ENCODE assay signal across 8 mouse cellular contexts in genomic region chr10:19015257-19015862, GRCm38 (mm10). TPM values are rescaled to one million over a fixed set of nuclear protein-coding genes. Genes with fewer than 3 reads are reported as not detected.
DNase-seq lines count a peak whose midpoint lies in the region; ATAC-seq and TF ChIP-seq lines count a peak whose summit lies in the region.

TSS of gene Tnfaip3 (minus strand) at chr10:19015657.

- H3K27me3 ChIP-seq in heart, embryonic 11.5 days (ENCODE audit: control insufficient read depth, insufficient read depth, low read length), result no peaks in the 10 kb centered on the region
- H3K27me3 ChIP-seq in kidney, embryonic 16.5 days (ENCODE audit: insufficient read depth, low read length), result no peaks in the 10 kb centered on the region
- H3K27me3 ChIP-seq in liver, adult 2 months (ENCODE audit: control insufficient read depth, insufficient read depth, low read length), result no peaks in the 10 kb centered on the region
- H3K27me3 ChIP-seq in myocyte (ENCODE audit: control insufficient read depth, insufficient read depth, insufficient read length), result no peaks in the 10 kb centered on the region
- no peaks in the 10 kb centered on the region for H3K27me3 ChIP-seq in splenic B cell, adult 2 months (ENCODE audit: control insufficient read depth, insufficient read depth, low read length, poor library complexity, severe bottlenecking)

- peak within 1 kb of the TSS; percentile 86 for H3K9ac ChIP-seq in heart, embryonic 11.5 days (ENCODE audit: low read depth, low read length)
- H3K9ac ChIP-seq in kidney, embryonic 16.5 days (replicated peaks; ENCODE audit: low read length), result peak within 1 kb of the TSS; percentile 82
- H3K9ac ChIP-seq in liver, adult 2 months (ENCODE audit: low read depth, low read length), result peak within 1 kb of the TSS; percentile 79

- H3K27ac ChIP-seq in heart, embryonic 11.5 days (ENCODE audit: low read depth, low read length), result peak within 1 kb of the TSS; percentile 84
- peak within 1 kb of the TSS; percentile 83 for H3K27ac ChIP-seq in kidney, embryonic 16.5 days (ENCODE audit: low read length)
- peak within 1 kb of the TSS; percentile 38 for H3K27ac ChIP-seq in liver, adult 2 months (replicated peaks; ENCODE audit: insufficient read depth, low read depth, low read length)

- peak; percentile 90 for TF ChIP-seq CTCF in liver, adult 2 months (IDR thresholded peaks at IDR 0.05; ENCODE audit: low read depth, low read length)

- H3K4me2 ChIP-seq in heart, embryonic 11.5 days, result peak within 1 kb of the TSS; percentile 73
- H3K4me2 ChIP-seq in kidney, embryonic 16.5 days (replicated peaks; ENCODE audit: low read depth, low read length), result peak within 1 kb of the TSS; percentile 83
- H3K4me2 ChIP-seq in myocyte (ENCODE audit: low read depth), result peak within 1 kb of the TSS; percentile 98

- 1% methylated on average over 36 of the region's 38 CpGs for WGBS in heart, embryonic 11.5 days (ENCODE audit: insufficient replicate concordance)
- WGBS in kidney, embryonic 16.5 days, result 0% methylated on average over 37 of the region's 38 CpGs
- under 1% methylated on average over 38 of the region's 38 CpGs for WGBS in liver, adult 2 months

- H3K36me3 ChIP-seq in heart, embryonic 11.5 days (ENCODE audit: control insufficient read depth, insufficient read depth, low read length), result no peaks in the 10 kb centered on the region
- H3K36me3 ChIP-seq in kidney, embryonic 16.5 days (ENCODE audit: insufficient read depth, low read length), result no peaks in the 10 kb centered on the region
- H3K36me3 ChIP-seq in liver, adult 2 months (ENCODE audit: control insufficient read depth, insufficient read depth, low read length), result no peaks in the 10 kb centered on the region
- no peaks in the 10 kb centered on the region for H3K36me3 ChIP-seq in myocyte (ENCODE audit: control insufficient read depth, insufficient read depth)
- H3K36me3 ChIP-seq in splenic B cell, adult 2 months (ENCODE audit: control insufficient read depth, insufficient read depth, low read length, poor library complexity, severe bottlenecking), result no peaks in the 10 kb centered on the region

- peak; percentile 99 for DNase-seq in B cell, adult 2 months
- peak; percentile 96 for DNase-seq in brain, adult 2 months (ENCODE audit: low read depth, low spot score)
- peak; percentile 78 for DNase-seq in liver, adult 2 months (ENCODE audit: extremely low read depth, low read depth, low spot score)
- DNase-seq in splenic B cell, adult 2 months (ENCODE audit: low read depth, low spot score), result peak; percentile 98

- H3K4me3 ChIP-seq in heart, embryonic 11.5 days (ENCODE audit: low read depth, low read length), result peak within 1 kb of the TSS; percentile 80
- H3K4me3 ChIP-seq in kidney, embryonic 16.5 days (ENCODE audit: low read length), result peak within 1 kb of the TSS; percentile 84
- peak within 1 kb of the TSS; percentile 80 for H3K4me3 ChIP-seq in liver, adult 2 months (ENCODE audit: insufficient read depth, low read depth, low read length)
- peak within 1 kb of the TSS; percentile 71 for H3K4me3 ChIP-seq in myocyte

- ATAC-seq in erythroblast, adult 5-6 weeks (replicated peaks; ENCODE audit: low FRiP score, poor library complexity, severe bottlenecking), result peak; percentile 87
- ATAC-seq in heart, embryonic 11.5 days (replicated peaks; ENCODE audit: insufficient number of reproducible peaks, low FRiP score, low TSS enrichment), result peak; percentile 91
- ATAC-seq in kidney, embryonic 16.5 days (ENCODE audit: low FRiP score, low TSS enrichment), result peak; percentile 96

- H3K4me1 ChIP-seq in heart, embryonic 11.5 days (ENCODE audit: control insufficient read depth, insufficient read depth, low read length), result peaks cover 12% of the 10 kb centered on the region
- peaks cover 14% of the 10 kb centered on the region for H3K4me1 ChIP-seq in kidney, embryonic 16.5 days (ENCODE audit: insufficient read depth, low read length)
- H3K4me1 ChIP-seq in liver, adult 2 months (ENCODE audit: control insufficient read depth, insufficient read depth, low read length), result peaks cover 5% of the 10 kb centered on the region

- H3K79me2 ChIP-seq in liver, adult 2 months (ENCODE audit: control insufficient read depth, insufficient read depth, low read length), result peaks cover 6% of the 10 kb centered on the region; the same call in 1 of the 2 replicates
- peaks cover 39% of the 10 kb centered on the region for H3K79me2 ChIP-seq in myocyte (ENCODE audit: control insufficient read depth, insufficient read depth)

- TF ChIP-seq POLR2A in liver, adult 2 months (IDR thresholded peaks at IDR 0.05; ENCODE audit: extremely low read depth, insufficient read depth, low read length), result no peak
- TF ChIP-seq POLR2A in myocyte (IDR thresholded peaks at IDR 0.05; ENCODE audit: insufficient read length, low read depth), result peak; percentile 76

- H3K9me3 ChIP-seq in heart, embryonic 11.5 days (replicated peaks; ENCODE audit: control insufficient read depth, low read length), result no peaks in the 10 kb centered on the region
- no peaks in the 10 kb centered on the region for H3K9me3 ChIP-seq in kidney, embryonic 16.5 days (ENCODE audit: low read length)

- peak within 1 kb of the TSS; percentile 53 for H3ac ChIP-seq in myocyte (ENCODE audit: control insufficient read depth, insufficient read length)

TF ChIP-seq in myocyte, 11 proteins besides CTCF, POLR2A, EP300 and RAD21:
- no peak for TF ChIP-seq REST (IDR thresholded peaks at IDR 0.05; ENCODE audit: insufficient read depth, insufficient read length)
- no peak for TF ChIP-seq TCF3 (IDR thresholded peaks at IDR 0.05; ENCODE audit: insufficient read length, low read depth)
- no peak for TF ChIP-seq SRF (IDR thresholded peaks at IDR 0.05; ENCODE audit: control insufficient read depth, insufficient read length, low read depth)
- TF ChIP-seq POLR2AphosphoS2 (IDR thresholded peaks at IDR 0.05; ENCODE audit: insufficient read length, low read depth), result peak; percentile 80
- 0 out of 2 replicates have a peak, but pooled peaks have one; percentile 37 for TF ChIP-seq CEBPB (IDR thresholded peaks at IDR 0.05; ENCODE audit: insufficient read depth, poor library complexity, severe bottlenecking)
- peak; percentile 98 for TF ChIP-seq USF1 (IDR thresholded peaks at IDR 0.05; ENCODE audit: low read depth)
- TF ChIP-seq TCF12 (IDR thresholded peaks at IDR 0.05; ENCODE audit: insufficient read depth, poor library complexity, severe bottlenecking), result no peak
- TF ChIP-seq MYOG (IDR thresholded peaks at IDR 0.05; ENCODE audit: control insufficient read depth in 1 of 3, insufficient read depth in 1 of 3, insufficient read length in 2 of 3, low read depth in 2 of 3), result no peak
- TF ChIP-seq MAX (IDR thresholded peaks at IDR 0.05; ENCODE audit: low read depth), result no peak

RNA-seq across cellular contexts. Expression of gene Tnfaip3, which starts in this region (rescaled TPM):
- total RNA-seq in erythroblast, adult 5-6 weeks (2015; ENCODE audit: low replicate concordance), result 4.0 TPM in 2 replicates
- total RNA-seq in erythroblast, adult 5-6 weeks (2017; ENCODE audit: low replicate concordance), result 2.1 and 2.9 TPM in 2 replicates
- polyA plus RNA-seq in heart, embryonic 11.5 days (2014; fragmentation: Nextera tagmentation; extraction: Ambion mirVana), result 3.0 and 3.9 TPM in 2 replicates
- 2.6 and 3.5 TPM in 2 replicates for polyA plus RNA-seq in kidney, embryonic 16.5 days (2015; fragmentation: Nextera tagmentation; extraction: Ambion mirVana)
- 2.5 and 3.0 TPM in 2 replicates for total RNA-seq in liver, adult 2 months (2014; rRNA removed)
- polyA plus RNA-seq in liver, adult 2 months (2012; rRNA removed), result 0.59 and 0.70 TPM in 2 replicates
- 8.0 TPM for polyA plus RNA-seq in myocyte (2012; fragmentation: generic; extraction: Trizol)

Comparison
In these comparisons a context has a peak if more than half of its experiments do, and no peak if none do; other contexts are left out.
1. Peak in every context shown above with its lines: DNase-seq, ATAC-seq, H3K4me3 ChIP-seq and H3K27ac ChIP-seq.